Comparison of ENCODE assay signal across 24 mouse cellular contexts in the genomic region with DNA sequence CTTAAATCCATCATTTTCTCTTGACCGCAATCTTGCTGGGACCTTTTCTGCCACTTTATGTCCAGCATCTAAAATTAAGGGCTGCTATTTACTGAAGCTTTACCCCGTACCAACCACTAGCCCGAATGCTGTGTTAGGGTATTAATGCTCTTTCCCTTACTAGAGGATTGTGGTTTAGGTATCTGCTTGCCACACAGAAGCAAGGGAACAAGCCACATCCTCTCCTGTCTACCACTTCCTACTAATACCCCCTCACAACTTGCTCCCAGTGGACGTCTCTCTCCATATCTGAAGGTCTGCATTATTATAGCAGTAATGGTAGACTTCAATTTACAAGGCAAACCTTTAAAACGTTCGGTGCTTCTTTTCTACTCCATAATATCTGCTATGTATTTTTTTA. TPM values are rescaled to one million over a fixed set of nuclear protein-coding genes. Genes with fewer than 3 reads are reported as not detected.
DNase-seq lines count a peak whose midpoint lies in the region; ATAC-seq and TF ChIP-seq lines count a peak whose summit lies in the region.
"Had no signal": no experiment of that assay in that cellular context is flagged by ENCODE, and none has a peak within 500 bp of the region (broad histone marks: within the 10 kb centered on the region; RNA-seq: fewer than 3 reads in every experiment).

No protein-coding gene starts in this region.

- H3K36me3 ChIP-seq in G1E (replicated peaks), result peaks cover 20% of the 10 kb centered on the region
- H3K36me3 ChIP-seq in forebrain, embryonic 14.5 days (ENCODE audit: control insufficient read depth, insufficient read depth, low read length), result no peaks in the 10 kb centered on the region
- H3K36me3 ChIP-seq: forebrain, embryonic 10.5 days had no signal

- no peaks in the 10 kb centered on the region for H3K27me3 ChIP-seq in G1E (ENCODE audit: insufficient read depth, low read length)
- no peaks in the 10 kb centered on the region for H3K27me3 ChIP-seq in forebrain, embryonic 14.5 days (replicated peaks; ENCODE audit: control insufficient read depth, insufficient read depth, low read length)
- H3K27me3 ChIP-seq: forebrain, embryonic 13.5 days had no signal

- WGBS in forebrain, embryonic 14.5 days, result 87% methylated on average over 6 of the region's 6 CpGs

- H3K4me2 ChIP-seq in forebrain, embryonic 14.5 days (ENCODE audit: low read length), result no peak overlapping the region
- H3K4me2 ChIP-seq: forebrain, embryonic 13.5 days; heart, embryonic 11.5 days; hindbrain, embryonic 14.5 days had no signal

- H3K27ac ChIP-seq in forebrain, embryonic 14.5 days (ENCODE audit: low read depth, low read length), result no peak overlapping the region
- H3K27ac ChIP-seq: forebrain, embryonic 10.5 days; forebrain, embryonic 13.5 days; hindbrain, embryonic 14.5 days; hindbrain, postnatal 0 days had no signal

- peaks cover 28% of the 10 kb centered on the region for H3K4me1 ChIP-seq in G1E (ENCODE audit: insufficient read depth, low read depth, low read length)
- no peaks in the 10 kb centered on the region for H3K4me1 ChIP-seq in forebrain, embryonic 14.5 days (ENCODE audit: control insufficient read depth, insufficient read depth, low read length)
- H3K4me1 ChIP-seq: forebrain, embryonic 10.5 days; forebrain, embryonic 13.5 days had no signal

- no peak overlapping the region for H3K4me3 ChIP-seq in G1E (ENCODE audit: low read depth, low read length)
- H3K4me3 ChIP-seq in forebrain, embryonic 14.5 days (ENCODE audit: low read depth, low read length), result no peak overlapping the region
- H3K4me3 ChIP-seq: forebrain, embryonic 10.5 days; forebrain, embryonic 13.5 days had no signal

- H3K9ac ChIP-seq in forebrain, embryonic 14.5 days (ENCODE audit: low read length), result no peak overlapping the region
- H3K9ac ChIP-seq: forebrain, embryonic 13.5 days; forebrain, postnatal 0 days; hindbrain, embryonic 14.5 days had no signal

- H3K9me3 ChIP-seq in G1E (replicated peaks), result no peaks in the 10 kb centered on the region
- H3K9me3 ChIP-seq in forebrain, embryonic 14.5 days (replicated peaks; ENCODE audit: control insufficient read depth, low read length), result no peaks in the 10 kb centered on the region
- H3K9me3 ChIP-seq: forebrain, embryonic 10.5 days; forebrain, embryonic 13.5 days had no signal

- no peak for TF ChIP-seq CTCF in G1E (IDR thresholded peaks at IDR 0.05; ENCODE audit: low read depth, low read length)

- DNase-seq in G1E (ENCODE audit: low spot score), result no peak
- no peak for DNase-seq in ovary, postnatal 10 days (ENCODE audit: low spot score)
- no peak for DNase-seq in forebrain, embryonic 14.5 days (ENCODE audit: low spot score)
- DNase-seq in embryo, embryonic 11 days, result no peak
- DNase-seq: adrenal gland, adult 2 months; adrenal gland, postnatal 36 days; cerebellum, adult 18-20 months; cerebellum, adult 9-10 months; cerebellum, postnatal 25 days; forebrain, postnatal 0 days; gastrocnemius, postnatal 25 days; heart, postnatal 10 days; heart, postnatal 36 days; kidney, adult 18-20 months had no signal

- peak; percentile 30 for ATAC-seq in G1E (ENCODE audit: extremely low read depth, insufficient number of reproducible peaks, low FRiP score, poor library complexity, severe bottlenecking)
- ATAC-seq in common myeloid progenitor, adult 5-6 weeks (replicated peaks; ENCODE audit: low read depth, poor library complexity, severe bottlenecking), result peak; percentile 98
- peak; percentile 54 for ATAC-seq in megakaryocyte, adult 5-6 weeks (ENCODE audit: poor library complexity, severe bottlenecking)
- ATAC-seq in megakaryocyte-erythroid progenitor cell, adult 5-6 weeks (replicated peaks; ENCODE audit: low FRiP score, low TSS enrichment, poor library complexity, severe bottlenecking), result peak; percentile 78
- no peak for ATAC-seq in forebrain, embryonic 14.5 days
- ATAC-seq: forebrain, embryonic 13.5 days; forebrain, postnatal 0 days; hindbrain, postnatal 0 days; inflammation-experienced regulatory T-cells, adult 6 months; intestine, embryonic 16.5 days had no signal

RNA-seq across cellular contexts. Expression of a gene that starts 18.0 kb away (rescaled TPM):
- total RNA-seq in G1E (2014; fragmentation: Nextera tagmentation), result 116 and 127 TPM in 2 replicates
- total RNA-seq in G1E (2017), result 59.4 and 61.2 TPM in 2 replicates
- polyA plus RNA-seq in G1E (2012), result 18.5 and 22.3 TPM in 2 replicates
- 8.1 and 8.7 TPM in 2 replicates for total RNA-seq in common myeloid progenitor, adult 5-6 weeks (2017)
- total RNA-seq in megakaryocyte, adult 5-6 weeks (2015), result 0.16 and 1.1 TPM in 2 replicates
- 0.26 TPM in 1 of 2 replicates, not detected in the other for total RNA-seq in megakaryocyte, adult 5-6 weeks (2017)
- 5.7 and 10.0 TPM in 2 replicates for total RNA-seq in megakaryocyte-erythroid progenitor cell, adult 5-6 weeks (2014; fragmentation: Nextera tagmentation)
- 8.5 and 12.4 TPM in 2 replicates for total RNA-seq in megakaryocyte-erythroid progenitor cell, adult 5-6 weeks (2017)
- polyA plus RNA-seq in forebrain, embryonic 14.5 days (2014; fragmentation: Nextera tagmentation; extraction: Ambion mirVana), result 8.3 and 10.7 TPM in 2 replicates
- polyA plus RNA-seq: inflammation-experienced regulatory T-cells, adult 6 months had no signal
